Mouse (Mus musculus) lung, embryonic 14.5 days (tissue): Measurements from ENCODE around the gene Fut2. TPM values are rescaled to one million over a fixed set of nuclear protein-coding genes. Genes with fewer than 3 reads are reported as not detected.

ENCODE experiments used
- ATAC-seq: fragments of 200-750 bp; cut with Nextera tagmentation; 2 replicates; pipeline ENCODE4 v1.8.0; 2017; ENCODE audit warnings: mild to moderate bottlenecking, moderate TSS enrichment, moderate library complexity; ENCODE audit not compliant: insufficient read depth
- DNase-seq: peaks from one replicate; pipeline ENCODE4 v3.0.0-alpha.2; 2015
- H3K27ac ChIP-seq: fragments of 300-500 bp; sonication (generic); 2 replicates; pipeline ENCODE4 v1.5.1; 2014; ENCODE audit warnings: low read depth, mild to moderate bottlenecking, moderate library complexity
- H3K27me3 ChIP-seq: fragments of 300-500 bp; sonication (generic); 2 replicates; pipeline ENCODE4 v1.6.1; 2014; ENCODE audit warnings: low read length, control low read depth; ENCODE audit not compliant: insufficient read depth
- H3K36me3 ChIP-seq: fragments of 300-500 bp; sonication (generic); 2 replicates; pipeline ENCODE4 v1.6.1; 2014; ENCODE audit warnings: control low read depth; ENCODE audit not compliant: insufficient read depth
- H3K4me1 ChIP-seq: fragments of 300-500 bp; sonication (generic); 2 replicates; pipeline ENCODE4 v1.6.1; 2014; ENCODE audit warnings: antibody characterized with exemption, control low read depth; ENCODE audit not compliant: insufficient read depth
- H3K4me2 ChIP-seq: fragments of 300-500 bp; sonication (generic); 2 replicates; pipeline ENCODE4 v1.6.1; 2014; ENCODE audit warnings: mild to moderate bottlenecking
- H3K4me3 ChIP-seq: fragments of 300-500 bp; sonication (generic); 2 replicates; pipeline ENCODE4 v1.5.1; 2014; ENCODE audit warnings: low read depth, low read length
- H3K9ac ChIP-seq: fragments of 300-500 bp; sonication (generic); 2 replicates; pipeline ENCODE4 v1.6.1; 2014
- H3K9me3 ChIP-seq: fragments of 300-500 bp; sonication (generic); 2 replicates; pipeline ENCODE4 v1.6.1; 2016; ENCODE audit warnings: low read depth, low read length, control low read depth
- CTCF ChIP-seq: IDR thresholded peaks from 2 replicates; pipeline ENCODE4 v1.5.1; 2016; ENCODE audit warnings: antibody characterized with exemption, low read depth
- WGBS: fragments of 180-500 bp; shearing (Covaris S2); extraction: QIAGEN DNeasy Blood & Tissue Kit; methylation state at CpG from one replicate; pipeline ENCODE4 v1.1.7; 2014; 5-methylcytosine and 5-hydroxymethylcytosine counted together
- polyA plus RNA-seq: library from polyadenylated mRNA; unstranded; fragments of >200 nt; fragmentation: Nextera tagmentation; extraction: Ambion mirVana; gene quantifications from 2 replicates; pipeline ENCODE4 v1.2.1, GENCODE M21; 2014

Fut2 gene
- polyA plus RNA-seq, 1 experiment from 2014 or later: 0.75 TPM

DNA sequence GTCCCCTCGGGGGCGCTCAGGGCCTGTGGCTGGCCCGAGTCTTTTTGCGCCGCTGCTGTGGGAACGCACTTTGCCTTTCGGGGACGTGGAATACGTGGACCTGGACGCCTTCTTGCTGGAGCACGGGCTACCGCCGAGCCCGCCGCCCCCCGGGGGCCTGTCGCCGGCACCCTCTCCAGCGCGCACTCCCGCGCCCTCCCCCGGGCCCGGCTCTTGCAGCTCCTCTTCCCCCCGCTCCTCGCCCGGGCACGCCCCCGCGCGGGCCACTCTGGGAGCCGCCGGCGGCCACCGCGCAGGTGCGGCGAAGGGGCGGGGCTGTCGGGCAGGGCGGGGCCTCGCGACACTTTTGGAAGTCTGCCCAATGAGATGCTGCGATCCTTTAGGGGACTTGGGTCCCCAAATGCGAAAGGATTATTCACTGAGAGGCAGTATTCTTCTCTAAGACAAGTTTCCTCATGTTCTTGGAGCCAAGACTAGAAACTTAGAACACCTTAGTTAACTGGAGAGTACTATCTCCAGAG lies 40.6 kb upstream of the Fut2 start:
- H3K27me3 ChIP-seq: no peaks in the 10 kb centered on the region
- no peak for TF ChIP-seq CTCF
- H3K9ac ChIP-seq: peak overlapping the region; percentile 64
- peak overlapping the region; percentile 72 for H3K27ac ChIP-seq
- ATAC-seq (no peak), DNase-seq (peak; percentile 85)
- H3K4me3 ChIP-seq: peak overlapping the region; percentile 55
- WGBS: under 1% methylated on average over 44 of the region's 45 CpGs
- peak overlapping the region; percentile 95 for H3K4me2 ChIP-seq
- peaks cover 26% of the 10 kb centered on the region for H3K36me3 ChIP-seq
- no peaks in the 10 kb centered on the region for H3K9me3 ChIP-seq
- peaks cover 23% of the 10 kb centered on the region for H3K4me1 ChIP-seq

- 0 out of 2 replicates have a peak, but pooled peaks have one; percentile 6 for ATAC-seq
- peak overlapping the region; percentile 95 for H3K4me2 ChIP-seq
- peak; percentile 65 for DNase-seq
- peak overlapping the region; percentile 64 for H3K9ac ChIP-seq
- no peak for TF ChIP-seq CTCF
- H3K4me3 ChIP-seq: peak overlapping the region; percentile 55
- peaks cover 23% of the 10 kb centered on the region for H3K4me1 ChIP-seq
- H3K9me3 ChIP-seq: no peaks in the 10 kb centered on the region
- H3K27me3 ChIP-seq: no peaks in the 10 kb centered on the region
- 0 out of 2 replicates have a peak overlapping the region, but pooled peaks have one; percentile 80 for H3K27ac ChIP-seq
- peaks cover 17% of the 10 kb centered on the region for H3K36me3 ChIP-seq
- WGBS: under 1% methylated on average over 7 of the region's 7 CpGs
Observed at GRCm38 (mm10) chr7:45705873-45706281, 39.7 kb upstream of the Fut2 start.

DNA sequence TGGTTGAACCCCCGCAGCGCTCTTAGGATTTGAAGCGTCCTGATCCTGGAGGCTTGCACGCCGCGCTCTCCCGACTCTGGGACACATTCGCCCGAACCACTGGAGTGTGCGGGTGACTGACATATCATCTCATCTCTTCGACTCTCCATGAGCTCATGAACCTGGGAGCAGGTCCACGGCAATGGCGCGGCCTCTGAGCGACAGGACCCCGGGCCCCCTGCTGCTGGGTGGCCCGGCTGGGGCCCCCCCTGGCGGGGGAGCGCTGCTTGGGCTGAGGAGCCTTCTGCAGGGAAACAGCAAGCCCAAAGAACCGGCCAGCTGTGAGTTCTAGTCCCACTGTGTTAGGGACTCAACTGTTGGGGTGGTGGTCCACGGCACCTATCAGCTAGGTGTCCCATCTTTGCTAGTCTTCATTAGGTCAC lies 39.3 kb upstream of the Fut2 start:
- Histone ChIP-seq H3K36me3 (peaks cover 13% of the 10 kb centered on the region), H3K4me3 (peak overlapping the region; percentile 55), H3K9ac (peak overlapping the region; percentile 48), H3K27me3 (peaks cover 3% of the 10 kb centered on the region), H3K9me3 (no peaks in the 10 kb centered on the region), H3K27ac (peak overlapping the region; percentile 80), H3K4me2 (peak overlapping the region; percentile 95), H3K4me1 (peaks cover 25% of the 10 kb centered on the region)
- ATAC-seq (0 out of 2 replicates have a peak, but pooled peaks have one; percentile 1), DNase-seq (no peak)
- WGBS: 0% methylated on average over 21 of the region's 21 CpGs
- no peak for TF ChIP-seq CTCF

GRCm38 (mm10) chr7:45704730-45705442 lies 38.7 kb upstream of the Fut2 start, which contains the start of gene Dbp:
Dbp (plus strand) TSS chr7:45705088.
- DNase-seq (peak; percentile 99), ATAC-seq (peak; percentile 87)
- WGBS: under 1% methylated on average over 36 of the region's 36 CpGs
- peaks cover 26% of the 10 kb centered on the region for H3K4me1 ChIP-seq
- H3K9me3 ChIP-seq: no peaks in the 10 kb centered on the region
- H3K4me2 ChIP-seq: peak within 1 kb of the TSS; percentile 95
- H3K27ac ChIP-seq: peak within 1 kb of the TSS; percentile 80
- peak within 1 kb of the TSS; percentile 55 for H3K4me3 ChIP-seq
- H3K27me3 ChIP-seq: peaks cover 9% of the 10 kb centered on the region
- H3K36me3 ChIP-seq: peaks cover 7% of the 10 kb centered on the region; the same call in 1 of the 2 replicates
- peak within 1 kb of the TSS; percentile 48 for H3K9ac ChIP-seq
- no peak for TF ChIP-seq CTCF

GRCm38 (mm10) chr7:45704046-45704559 lies 37.9 kb upstream of the Fut2 start:
- under 1% methylated on average over 13 of the region's 13 CpGs for WGBS
- H3K4me2 ChIP-seq: peak overlapping the region; percentile 95
- peaks cover 26% of the 10 kb centered on the region for H3K4me1 ChIP-seq

GRCm38 (mm10) chr7:45703521-45704033 lies 37.4 kb upstream of the Fut2 start:
- Histone ChIP-seq H3K9me3 (no peaks in the 10 kb centered on the region), H3K27ac (peak overlapping the region; percentile 78), H3K4me3 (peak overlapping the region; percentile 37), H3K4me2 (peak overlapping the region; percentile 95), H3K36me3 (no peaks in the 10 kb centered on the region), H3K27me3 (peaks cover 22% of the 10 kb centered on the region), H3K9ac (peak overlapping the region; percentile 38), H3K4me1 (peaks cover 26% of the 10 kb centered on the region)
- DNase-seq (no peak), ATAC-seq (no peak)
- no peak for TF ChIP-seq CTCF
- 37% methylated on average over 12 of the region's 12 CpGs for WGBS

More at GRCm38 (mm10) chr7:45704046-45704559, 37.9 kb upstream of the Fut2 start:
- ATAC-seq (peak; percentile 46), DNase-seq (peak; percentile 81)
- no peaks in the 10 kb centered on the region for H3K9me3 ChIP-seq
- H3K36me3 ChIP-seq: no peaks in the 10 kb centered on the region
- H3K4me3 ChIP-seq: peak overlapping the region; percentile 37
- no peak for TF ChIP-seq CTCF
- peak overlapping the region; percentile 38 for H3K9ac ChIP-seq
- peaks cover 17% of the 10 kb centered on the region for H3K27me3 ChIP-seq
- H3K27ac ChIP-seq: peak overlapping the region; percentile 78
